Mouse (Mus musculus) layer of hippocampus, adult 18-20 months (tissue): Measurements from ENCODE around the gene Dnmt3l. TPM values are rescaled to one million over a fixed set of nuclear protein-coding genes. Genes with fewer than 3 reads are reported as not detected.
A peak's percentile ranks its signal among the peaks of the same experiment; 100 is the strongest.
"Not testable (repeated sequence)": the region's sequence is repeated elsewhere in the genome, so short reads cannot be mapped to it uniquely, and the experiment has no call there.

Experiments used
- DNase-seq, 2 experiments: peaks; one replicate each; pipeline ENCODE4 v3.0.0; 2022; ENCODE audit warnings: low spot score in 2 of 2
- long read RNA-seq: library from polyadenylated mRNA; stranded (forward); transcript quantifications from one replicate; pipeline ENCODE4 v2.0.0, GENCODE M21; 2021
- total RNA-seq, 2 experiments: library from RNA; stranded (reverse); gene quantifications; 2 replicates each; pipeline ENCODE4 v1.2.3; 2021

Dnmt3l gene
- 1 to 10 TPM in 1 of 2 experiments, under 1 TPM in 1; 0.74 to 1.2 TPM for total RNA-seq
- long read RNA-seq: 0 reads

DNA sequence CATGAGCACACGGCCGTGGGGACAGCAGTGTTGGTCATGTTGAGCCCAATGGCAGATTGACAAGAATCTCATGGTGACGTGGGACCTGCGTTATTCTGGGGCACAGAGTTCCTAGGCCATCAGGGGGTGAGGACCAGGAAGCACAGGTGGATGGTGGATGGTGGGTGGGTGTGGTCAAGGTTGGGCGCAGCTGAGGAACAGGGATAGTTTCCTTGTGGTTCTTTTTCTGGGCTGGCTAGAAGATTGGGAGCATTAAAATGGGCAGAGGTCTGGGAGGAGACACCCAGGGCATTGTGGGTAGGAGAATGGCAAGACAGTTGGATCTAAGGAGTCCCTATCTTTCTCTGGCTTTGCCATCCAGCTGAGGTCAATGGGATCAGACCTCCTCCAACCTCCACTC, at the start of gene Dnmt3l:
Gene Dnmt3l (plus strand): TSS at position 301 of the 400 bp plus-strand sequence.
- no peak for DNase-seq

- no peak for DNase-seq
Measured at GRCm38 (mm10) chr10:77995639-77996038, 46.1 kb upstream of the Dnmt3l start.

- no peak for DNase-seq
Measured at GRCm38 (mm10) chr10:78000200-78000599, 41.5 kb upstream of the Dnmt3l start.

DNA sequence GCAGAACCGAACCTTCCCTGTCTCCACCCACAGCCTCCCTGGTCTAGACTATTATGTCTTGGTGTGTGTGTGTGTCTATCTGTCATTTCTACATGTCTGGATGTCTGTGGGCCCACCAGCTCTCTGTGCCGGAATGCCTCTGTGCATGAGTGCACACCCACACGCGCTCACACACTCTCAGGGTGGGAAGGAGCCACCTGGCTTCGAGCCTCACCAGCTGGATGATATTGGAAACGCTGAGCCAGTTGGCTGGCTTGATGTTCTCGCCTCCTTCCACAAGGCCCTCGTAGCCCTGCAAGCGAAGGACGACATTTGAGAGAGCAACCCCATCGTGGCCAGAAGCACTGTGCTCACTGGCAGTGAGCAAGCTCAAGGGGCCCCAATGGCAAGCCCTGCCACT, 40.0 kb upstream of the Dnmt3l start:
- DNase-seq: peak; percentile 93 to 96

GRCm38 (mm10) chr10:78002316-78002715, 39.4 kb upstream of the Dnmt3l start:
- peak in 1 of 2 experiments; percentile 39 for DNase-seq

DNA sequence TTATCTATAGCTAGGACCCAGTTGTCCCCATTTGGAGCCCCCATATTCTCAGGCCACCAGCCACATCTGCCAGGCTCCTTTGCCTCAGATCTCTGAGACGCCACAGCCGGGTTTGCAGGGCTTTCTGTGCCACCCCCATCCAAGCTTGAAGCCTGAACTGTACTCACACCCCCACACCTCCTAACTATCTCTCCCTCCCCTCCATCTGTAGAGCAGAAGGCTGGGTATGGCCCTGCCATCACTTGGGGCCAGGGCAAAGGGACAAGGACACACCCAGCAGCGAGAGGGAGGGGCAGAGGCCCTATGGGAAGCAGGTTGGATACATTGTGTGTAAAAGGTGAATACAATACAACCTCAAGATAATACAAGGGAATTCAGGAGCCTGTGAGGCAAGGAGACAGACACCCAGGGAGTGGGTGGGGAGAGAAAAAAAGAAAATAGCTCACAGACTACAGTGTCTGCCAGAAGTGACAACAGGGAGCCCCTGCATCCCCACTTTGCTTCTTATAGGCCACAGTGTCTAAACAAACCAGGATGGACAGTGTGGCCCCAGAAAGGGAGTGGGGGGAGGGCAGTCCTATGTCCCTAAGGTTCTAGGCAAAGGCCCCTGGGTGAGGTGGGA, 37.2 kb upstream of the Dnmt3l start:
- DNase-seq: peak in 1 of 2 experiments; percentile 75

- no peak for DNase-seq
Measured at GRCm38 (mm10) chr10:78005791-78006438, 35.8 kb upstream of the Dnmt3l start.

- DNase-seq: no peak
Measured at GRCm38 (mm10) chr10:78007203-78007602, 34.5 kb upstream of the Dnmt3l start.

DNA sequence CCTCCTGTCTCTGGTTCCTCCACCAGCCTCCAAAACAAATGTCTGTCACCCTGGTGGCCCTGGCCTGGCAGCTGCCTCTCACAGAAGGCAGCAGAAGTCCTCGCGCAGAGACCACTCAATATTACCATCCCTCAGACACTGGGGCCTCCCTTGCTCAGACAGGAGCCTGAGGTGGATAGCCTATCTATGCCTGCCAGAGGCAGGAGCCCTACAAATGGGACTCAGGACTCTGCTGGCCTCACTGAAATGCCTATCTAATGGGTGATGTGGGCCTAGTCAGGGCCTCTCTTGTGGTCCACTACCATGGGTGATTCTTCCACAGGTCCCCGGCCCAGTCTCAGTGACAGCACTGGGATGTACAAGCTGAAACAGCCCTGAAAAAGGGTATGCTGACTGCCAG, 33.6 kb upstream of the Dnmt3l start:
- DNase-seq: no peak

DNA sequence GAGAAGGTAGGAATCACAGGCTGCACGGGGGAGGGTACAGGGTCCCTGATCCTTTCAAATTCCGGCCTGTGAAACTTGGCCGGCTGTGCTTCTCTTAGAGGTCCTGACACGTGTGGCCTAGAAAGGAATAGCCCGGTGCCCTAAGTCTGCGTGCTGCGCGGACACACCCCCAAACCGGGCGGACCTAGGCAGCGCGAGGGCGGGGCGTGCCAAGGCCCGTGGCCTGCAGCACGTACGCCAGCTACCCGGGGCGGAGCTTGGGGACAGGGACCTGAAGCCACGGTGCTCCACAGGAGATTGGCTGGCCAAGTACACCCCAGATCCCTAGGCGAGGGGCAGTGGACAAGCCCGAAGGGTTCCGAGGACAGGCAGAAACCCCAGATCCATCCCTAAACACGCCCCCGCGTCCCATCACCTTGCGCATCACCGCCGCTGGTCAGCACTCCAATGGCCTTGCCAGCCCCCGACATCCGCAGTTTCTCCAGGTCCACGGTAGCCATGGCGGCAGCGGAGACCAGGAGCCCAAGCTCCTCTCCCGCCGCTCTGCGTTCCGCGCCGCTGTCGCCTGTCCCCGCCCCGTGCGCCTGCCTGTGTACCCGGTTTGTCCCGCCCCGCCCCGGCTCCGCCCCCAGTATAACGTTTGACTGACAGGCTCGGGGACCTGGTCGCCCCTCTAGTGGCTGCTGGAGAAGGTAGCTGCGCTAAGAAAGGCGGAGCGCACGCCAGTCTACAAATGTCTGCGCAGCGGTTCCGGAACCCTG, 32.4 kb upstream of the Dnmt3l start:
- DNase-seq: peak; percentile 90 to 96

DNA sequence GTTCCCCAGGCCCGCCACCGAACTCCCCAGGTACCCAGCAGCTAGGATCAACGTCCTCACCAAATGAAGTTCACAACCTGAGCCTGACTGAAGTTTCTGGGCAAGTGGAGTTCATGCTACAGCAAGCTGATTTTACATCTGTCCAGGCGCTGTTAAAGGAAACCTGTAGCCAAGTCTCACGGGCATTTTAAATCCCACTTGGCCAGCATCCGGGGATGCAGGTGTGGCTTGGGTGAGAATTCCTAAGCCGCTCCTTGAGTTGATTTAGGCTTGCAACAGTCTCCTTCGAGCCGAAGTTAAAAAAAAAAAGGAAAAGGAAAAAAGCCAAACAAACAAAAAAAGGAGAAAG, 31.8 kb upstream of the Dnmt3l start, which contains the start of gene Pfkl:
Gene Pfkl (minus strand): TSS at position 139 of the 349 bp plus-strand sequence.
- DNase-seq: no peak

- DNase-seq: no peak
Measured at GRCm38 (mm10) chr10:78010335-78010734, 31.4 kb upstream of the Dnmt3l start.

- not testable (repeated sequence) for DNase-seq
Measured at GRCm38 (mm10) chr10:78011116-78011515, 30.6 kb upstream of the Dnmt3l start.

- DNase-seq: no peak
Measured at GRCm38 (mm10) chr10:78012661-78013495, 28.9 kb upstream of the Dnmt3l start.

- DNase-seq: no peak
Measured at GRCm38 (mm10) chr10:78015489-78015888, 26.3 kb upstream of the Dnmt3l start.

- no peak for DNase-seq
Measured at GRCm38 (mm10) chr10:78016366-78016765, 25.4 kb upstream of the Dnmt3l start.

GRCm38 (mm10) chr10:78018797-78019203, 22.9 kb upstream of the Dnmt3l start:
- peak in 1 of 2 experiments; percentile 83 for DNase-seq

- no peak for DNase-seq
Measured at GRCm38 (mm10) chr10:78019291-78019690, 22.5 kb upstream of the Dnmt3l start.

DNA sequence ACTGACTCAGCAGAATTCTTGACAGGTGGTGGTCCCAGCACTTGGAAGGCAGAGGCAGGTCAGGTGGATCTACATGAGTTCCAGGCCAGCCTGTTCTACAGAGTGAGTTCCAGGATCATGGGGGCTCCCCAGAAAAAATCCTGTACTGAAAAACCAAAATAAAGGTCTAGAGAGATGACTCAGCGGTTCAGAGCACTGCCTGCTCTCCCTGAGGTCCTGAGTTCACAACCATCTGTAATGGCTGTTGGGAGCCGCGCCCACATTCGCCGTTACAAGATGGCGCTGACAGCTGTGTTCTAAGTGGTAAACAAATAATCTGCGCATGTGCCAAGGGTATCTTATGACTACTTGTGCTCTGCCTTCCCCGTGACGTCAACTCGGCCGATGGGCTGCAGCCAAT, 21.8 kb upstream of the Dnmt3l start:
- not testable (repeated sequence) for DNase-seq

GRCm38 (mm10) chr10:78025453-78025852, 16.3 kb upstream of the Dnmt3l start:
- not testable (repeated sequence) for DNase-seq

DNA sequence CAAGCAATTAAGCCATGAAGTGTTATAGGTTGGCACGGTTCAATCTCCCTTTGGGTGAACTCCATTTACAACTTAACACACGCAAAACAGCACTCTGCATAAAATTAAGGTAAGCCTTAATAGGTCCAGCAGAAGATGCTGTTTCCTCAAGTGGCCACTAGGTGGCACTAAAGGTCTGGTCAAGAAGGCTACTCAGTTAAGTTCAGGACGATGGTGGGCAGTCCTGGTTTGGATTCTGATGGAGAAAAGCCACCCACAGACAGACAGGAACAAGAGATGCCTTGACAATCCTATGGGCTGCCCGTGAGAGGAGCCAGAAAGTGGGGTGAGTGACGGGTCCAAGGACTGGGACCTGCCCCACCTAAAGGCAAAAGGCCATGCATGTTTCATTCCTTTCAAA, 13.6 kb upstream of the Dnmt3l start:
- DNase-seq: peak in 1 of 2 experiments; percentile 81
